Mouse (Mus musculus): Measurements from ENCODE around the gene Erc2.

Gene Erc2

DNA sequence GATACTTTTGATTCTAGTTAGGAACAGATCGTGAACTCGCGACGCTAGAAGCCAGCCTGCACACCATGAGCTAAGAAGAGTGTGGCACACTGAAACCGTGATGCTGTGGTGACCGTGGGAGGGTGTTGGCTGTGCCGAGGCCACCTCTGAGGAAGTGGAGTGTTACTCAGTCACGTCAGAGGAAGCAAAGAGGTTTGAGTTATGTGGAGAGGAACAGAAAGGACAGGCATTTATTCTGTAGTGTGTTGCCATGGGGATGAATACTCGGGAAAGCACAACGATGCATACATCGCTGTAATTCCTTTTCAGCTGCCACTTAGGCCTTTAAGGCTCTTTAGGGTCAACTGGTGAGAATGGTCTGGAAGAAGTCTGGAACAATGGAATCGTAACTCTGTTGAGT is 445.8 kb downstream of the Erc2 start:
- peak; percentile 55 for DNase-seq (ENCODE audit: low spot score)

DNA sequence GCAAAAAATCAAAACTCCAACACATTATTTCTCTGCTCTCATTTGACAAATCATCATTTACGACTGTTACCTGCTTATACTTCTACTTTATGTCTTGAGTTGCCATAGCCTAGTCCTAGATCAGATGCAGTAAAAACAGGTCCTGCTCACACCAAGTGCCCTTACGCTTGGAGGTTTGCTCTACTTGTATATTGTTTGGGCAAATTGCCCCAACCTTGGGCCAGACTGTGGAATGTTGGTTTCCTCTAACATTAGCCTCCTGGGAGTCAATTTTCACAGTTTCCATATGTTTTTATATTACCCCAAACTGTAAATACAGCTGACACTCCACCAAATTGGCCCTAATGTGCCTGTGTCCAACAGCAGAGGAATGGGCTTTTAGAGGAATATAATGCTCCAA is 447.6 kb downstream of the Erc2 start:
- no peak for DNase-seq (ENCODE audit: low spot score)

DNA sequence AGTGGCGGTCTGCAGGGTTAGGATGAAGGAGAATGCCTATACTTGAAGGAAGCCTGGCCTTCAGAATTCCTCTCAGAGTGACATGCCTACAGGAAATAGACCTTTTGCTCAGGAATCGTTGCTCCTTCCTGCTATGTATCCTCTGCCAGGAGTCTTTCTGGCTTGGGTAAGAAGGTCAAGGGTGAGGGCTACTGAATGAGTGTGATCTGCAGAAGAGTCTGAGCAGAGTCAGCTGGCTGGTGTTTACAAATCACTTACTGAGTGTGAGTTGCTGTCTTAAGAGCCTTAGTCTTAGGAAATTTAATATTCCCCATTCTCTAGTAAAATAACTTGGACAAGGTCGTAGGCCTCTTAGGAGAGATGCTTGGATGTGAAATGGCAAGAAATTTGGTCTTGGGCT is 450.3 kb downstream of the Erc2 start:
- no peak for DNase-seq (ENCODE audit: low spot score)

DNA sequence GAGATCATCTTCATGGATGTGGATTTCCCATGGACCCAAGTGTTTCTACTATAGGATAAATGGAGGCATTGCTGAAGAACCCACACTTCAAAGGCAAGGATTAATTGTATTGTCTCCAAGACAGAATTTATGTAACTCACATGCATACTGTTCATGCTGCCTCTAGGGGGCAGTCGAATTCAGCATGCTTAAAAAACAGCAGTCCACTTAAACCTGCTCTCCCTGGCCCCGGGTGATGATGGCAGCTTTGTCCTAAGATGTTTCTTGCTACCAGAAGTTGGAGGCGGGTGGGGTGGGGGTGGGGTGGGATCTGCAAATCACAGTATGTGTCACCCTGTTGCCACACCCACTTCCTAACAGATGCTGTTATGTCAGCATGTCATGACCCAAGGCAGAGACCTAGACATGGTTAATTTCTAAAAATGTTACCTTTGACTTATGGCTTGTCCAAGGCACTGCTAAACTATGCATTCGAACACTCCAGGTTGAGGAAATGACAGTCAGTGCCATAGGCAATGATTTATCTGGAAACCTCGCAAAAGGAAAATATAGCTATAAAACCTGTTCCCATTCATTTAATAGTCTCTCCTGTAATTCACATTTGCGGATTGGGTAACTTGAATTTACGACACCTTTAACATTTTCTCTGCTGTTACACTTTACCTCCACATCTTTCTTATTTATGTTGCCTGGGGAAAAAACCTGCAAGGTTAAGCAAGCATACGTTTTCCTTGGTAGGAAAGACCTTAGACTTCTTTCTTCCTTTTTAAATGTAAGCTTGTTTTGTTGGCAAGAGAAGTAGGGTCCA is 467.6 kb downstream of the Erc2 start:
- DNase-seq (ENCODE audit: low spot score), result peak; percentile 82

DNA sequence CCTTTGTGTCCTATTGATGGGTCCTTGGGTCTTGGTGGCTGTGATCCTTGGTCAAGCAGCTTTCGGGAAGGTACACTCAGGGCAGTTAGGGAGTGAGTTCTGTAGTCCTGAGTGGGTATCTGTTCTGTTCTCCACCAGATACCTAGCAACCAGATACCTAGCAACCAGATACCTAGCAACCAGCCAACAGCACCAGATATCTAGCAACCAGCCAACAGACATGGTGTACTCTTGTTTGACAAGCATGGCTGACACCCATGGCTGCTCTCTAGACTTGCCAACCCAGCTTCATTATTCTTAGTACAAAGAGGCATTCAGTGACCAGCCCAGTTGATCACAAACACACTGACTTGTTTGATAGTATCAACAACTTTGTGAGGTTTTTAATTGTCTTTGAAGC is 469.1 kb downstream of the Erc2 start:
- DNase-seq (ENCODE audit: low spot score), result no peak

DNA sequence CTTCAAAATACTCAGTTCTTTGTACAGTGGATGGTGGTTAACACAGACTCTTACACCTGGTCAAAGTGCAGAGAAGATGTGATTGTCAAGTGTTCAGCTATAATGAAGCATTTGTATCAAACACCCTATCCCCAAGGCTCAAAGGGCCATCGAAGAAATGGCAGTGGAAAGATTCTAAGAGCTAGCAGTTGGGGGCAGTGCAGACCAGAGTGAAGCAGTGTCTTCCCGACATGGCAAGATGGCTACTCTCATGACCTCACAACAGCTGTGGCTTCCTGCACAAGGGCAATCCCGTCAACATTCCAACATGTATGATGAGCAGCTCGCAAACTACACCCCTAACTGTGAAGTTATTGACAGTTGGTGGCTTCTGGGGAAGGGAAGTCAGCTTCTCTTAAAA is 471.0 kb downstream of the Erc2 start:
- DNase-seq (ENCODE audit: low spot score), result peak; percentile 46

DNA sequence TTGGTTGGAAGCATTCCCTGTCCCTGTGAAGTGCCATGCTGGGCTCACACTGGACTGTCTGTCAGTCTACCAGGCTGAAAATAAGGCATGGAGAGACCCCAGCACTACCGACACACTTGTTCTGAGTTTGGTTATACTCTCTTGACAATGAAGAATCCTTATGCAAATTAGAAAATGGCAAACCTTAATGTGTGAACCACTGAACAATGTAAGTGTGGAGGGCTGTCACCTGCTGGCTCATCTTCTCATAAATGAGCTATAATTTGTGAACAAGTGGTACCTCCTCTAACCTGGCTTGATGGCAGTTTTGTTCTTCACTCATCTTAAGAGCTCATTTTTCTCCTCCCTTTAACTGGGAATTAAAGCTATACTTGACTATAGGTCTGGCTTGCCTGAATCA is 471.7 kb downstream of the Erc2 start:
- DNase-seq (ENCODE audit: low spot score), result no peak

DNA sequence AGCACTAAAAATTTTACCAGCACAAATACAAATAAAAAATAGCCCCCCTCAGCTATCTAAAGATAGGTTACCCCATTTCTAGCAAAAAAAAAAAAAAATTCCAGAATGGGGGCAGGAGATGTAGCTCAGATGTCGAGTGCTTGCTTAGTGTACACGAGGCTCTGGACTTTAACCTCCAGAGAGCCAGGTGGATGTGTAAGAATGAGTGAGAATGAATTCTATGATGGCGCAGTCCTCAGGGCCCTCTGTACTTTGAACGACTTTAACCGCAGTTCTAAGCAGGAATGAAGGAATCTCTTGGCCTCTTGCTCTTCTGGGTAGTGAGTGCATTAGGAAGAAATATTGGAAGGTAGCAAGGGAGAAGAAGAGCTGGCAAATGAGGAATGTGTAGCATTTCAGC is 476.9 kb downstream of the Erc2 start:
- DNase-seq (ENCODE audit: low spot score), result no peak

DNA sequence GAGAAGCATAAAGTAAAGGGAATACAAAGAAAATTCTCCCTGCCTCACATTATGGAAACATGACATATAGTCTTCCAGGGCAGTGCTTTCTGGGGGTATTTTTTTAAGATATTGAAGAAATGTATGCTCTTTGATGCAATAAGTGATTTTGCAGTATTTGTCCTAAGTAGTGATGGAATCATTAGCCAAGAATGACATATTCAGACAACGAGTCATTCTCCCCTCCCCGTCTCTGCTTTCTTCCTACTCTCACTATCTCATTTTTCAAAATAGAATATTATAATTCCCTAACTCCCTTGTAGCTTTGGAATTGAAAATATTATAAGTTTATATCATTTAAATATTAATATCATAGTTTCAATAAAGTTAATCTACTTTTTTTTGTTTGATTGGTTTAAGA is 490.9 kb downstream of the Erc2 start:
- no peak for DNase-seq (ENCODE audit: low spot score)

DNA sequence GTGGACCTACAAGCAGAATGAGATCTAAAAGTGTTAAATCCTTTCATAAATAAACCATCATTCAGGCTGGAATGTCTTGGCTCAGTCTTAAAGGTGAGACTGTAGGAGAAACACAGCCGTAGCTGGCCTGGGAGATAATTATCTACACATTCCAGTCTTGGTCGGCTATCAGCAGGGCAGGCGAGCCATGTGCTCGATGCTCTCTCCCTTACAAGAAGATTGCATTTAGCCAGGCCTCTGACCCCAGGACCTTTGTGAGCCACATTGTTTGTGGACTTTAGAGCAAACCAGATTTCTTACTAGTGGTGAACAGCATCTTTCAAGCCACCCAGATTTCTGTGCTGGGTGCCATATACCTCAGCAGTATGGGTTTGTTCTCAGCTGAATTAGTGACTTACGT is 498.6 kb downstream of the Erc2 start:
- peak; percentile 39 for DNase-seq (ENCODE audit: low spot score)

DNA sequence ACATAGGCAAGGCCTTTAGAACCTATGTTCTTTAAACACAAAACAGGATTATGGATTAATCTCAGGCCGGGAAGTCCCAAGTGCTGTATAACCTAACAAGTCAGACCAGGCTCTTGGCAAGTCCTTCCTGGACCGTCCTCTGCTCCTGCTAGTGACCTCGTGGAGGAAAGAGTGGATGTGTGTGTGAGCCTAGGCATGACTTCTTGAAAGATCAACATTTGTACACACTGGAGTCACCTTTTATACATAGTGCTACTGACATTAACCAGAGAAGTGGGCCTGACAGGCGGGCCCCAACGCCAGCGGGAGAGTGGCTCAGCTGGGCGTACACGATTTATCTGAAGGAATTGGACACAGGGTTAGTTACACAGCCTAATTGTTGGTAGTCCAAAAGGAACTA is 504.6 kb downstream of the Erc2 start:
- DNase-seq (ENCODE audit: low spot score), result peak; percentile 14

DNA sequence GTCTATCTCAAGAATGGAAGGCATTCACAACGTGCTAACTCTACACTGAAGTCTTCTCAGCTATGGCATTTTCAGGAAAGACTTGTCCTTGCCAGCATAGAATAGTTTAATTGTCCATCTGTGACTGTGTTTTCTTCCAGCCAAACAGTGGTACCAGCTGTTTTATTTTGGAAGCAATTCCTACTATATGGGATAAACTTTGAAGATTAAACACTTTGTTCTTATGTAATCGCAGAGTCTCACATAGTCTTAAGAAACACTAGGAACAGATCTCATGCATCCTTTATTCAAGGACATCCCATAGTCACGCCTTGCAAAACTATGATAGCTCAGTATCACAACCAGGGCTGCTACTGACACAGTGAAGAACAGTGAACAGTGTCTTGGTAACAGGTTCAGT is 506.8 kb downstream of the Erc2 start:
- DNase-seq (ENCODE audit: low spot score), result no peak

DNA sequence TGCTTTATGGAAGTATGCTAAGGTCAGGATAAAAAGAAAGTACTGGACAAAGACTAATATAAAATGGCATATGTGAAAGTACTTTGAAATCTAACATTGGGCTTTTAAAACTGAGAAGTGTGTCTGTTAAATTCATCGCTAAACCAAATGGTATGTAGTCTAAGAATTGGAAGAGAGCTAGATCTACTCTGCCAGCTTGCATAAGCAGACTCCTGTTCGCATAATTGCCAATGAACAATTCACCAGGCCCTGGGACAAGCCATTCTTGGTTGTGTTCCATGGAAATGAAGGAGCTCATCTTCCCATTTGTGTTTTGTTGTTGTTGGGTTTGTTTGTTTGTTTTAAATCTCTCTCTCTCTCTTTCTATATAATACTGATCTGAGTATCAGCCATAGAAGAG is 521.8 kb downstream of the Erc2 start:
- no peak for DNase-seq (ENCODE audit: low spot score)

DNA sequence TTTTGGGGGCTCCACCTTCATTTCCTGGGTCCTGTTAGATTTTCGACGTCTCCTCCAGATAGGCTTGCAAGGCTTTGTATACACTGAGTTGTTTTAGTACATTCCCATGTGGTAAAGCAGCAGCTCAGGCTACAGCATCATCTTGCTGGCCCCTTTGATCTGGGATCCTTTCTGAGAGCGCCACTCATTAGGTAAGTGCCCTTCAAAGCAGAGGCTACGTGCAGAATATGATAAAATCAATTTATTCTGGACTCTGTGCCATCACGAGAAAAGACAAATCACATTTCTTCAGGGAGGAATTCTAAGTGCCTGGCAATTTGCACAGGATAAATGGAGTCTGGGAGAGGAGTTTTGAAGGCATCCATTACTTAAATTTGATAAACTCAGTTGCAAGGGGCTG is 525.0 kb downstream of the Erc2 start:
- peak; percentile 12 for DNase-seq (ENCODE audit: low spot score)

DNA sequence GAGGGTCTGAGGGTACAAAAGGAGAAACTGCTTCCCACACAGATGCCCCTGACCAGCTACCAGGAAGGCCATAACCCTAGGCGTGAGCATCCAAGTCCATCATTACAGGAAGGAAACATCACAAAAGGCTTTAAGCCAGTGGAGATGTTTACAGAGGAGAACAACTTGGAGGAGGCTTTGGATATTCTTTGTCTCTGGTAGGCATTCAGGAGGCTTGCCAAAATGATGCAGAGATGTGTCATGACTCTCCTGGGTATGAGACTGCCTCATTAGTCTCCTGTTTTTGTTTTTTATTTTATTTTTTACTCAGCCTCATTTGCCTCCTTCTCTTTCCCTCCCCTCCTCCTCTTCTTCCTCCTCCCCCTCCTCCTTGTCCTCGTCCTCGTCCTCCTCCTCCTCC is 528.7 kb downstream of the Erc2 start:
- no peak for DNase-seq (ENCODE audit: low spot score)

DNA sequence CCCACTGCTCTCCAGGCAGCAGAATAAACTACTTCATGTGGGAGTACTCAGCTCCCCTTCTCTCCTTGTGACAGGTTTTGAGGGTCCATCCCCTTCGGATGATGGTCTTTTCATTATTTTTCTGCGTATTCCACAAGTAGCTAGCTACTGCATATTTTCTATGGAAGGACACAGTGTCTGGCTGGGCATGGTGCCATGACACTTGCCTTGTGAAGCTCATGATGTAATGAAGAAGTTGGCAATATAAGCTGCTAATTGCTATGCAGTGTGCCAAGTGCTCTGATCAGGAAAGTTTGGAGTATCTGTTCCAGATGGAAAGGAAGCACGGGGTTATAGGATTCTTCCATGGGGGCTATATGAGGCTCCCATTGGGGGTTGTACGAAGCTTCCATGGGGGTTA is 533.5 kb downstream of the Erc2 start:
- DNase-seq (ENCODE audit: low spot score), result no peak

DNA sequence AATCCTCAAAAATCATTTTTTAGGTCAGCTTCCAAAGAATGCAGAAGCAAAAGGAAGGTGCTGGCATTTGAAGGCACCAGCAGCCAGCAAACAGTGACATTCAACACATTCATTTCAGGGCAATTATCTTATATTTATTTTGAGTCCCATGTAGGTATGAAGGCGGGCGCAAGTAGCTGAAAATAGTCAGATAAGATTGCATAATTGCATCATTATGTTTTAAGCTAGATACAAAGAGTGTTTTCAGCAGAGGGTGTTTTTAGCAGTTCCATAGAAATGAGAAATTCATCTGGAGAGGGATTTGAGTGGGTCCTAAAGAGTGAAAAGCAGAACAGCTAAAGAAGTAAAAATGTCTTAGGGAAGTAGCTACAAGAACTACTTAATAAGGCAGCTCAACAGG is 538.6 kb downstream of the Erc2 start:
- DNase-seq (ENCODE audit: low spot score), result no peak

DNA sequence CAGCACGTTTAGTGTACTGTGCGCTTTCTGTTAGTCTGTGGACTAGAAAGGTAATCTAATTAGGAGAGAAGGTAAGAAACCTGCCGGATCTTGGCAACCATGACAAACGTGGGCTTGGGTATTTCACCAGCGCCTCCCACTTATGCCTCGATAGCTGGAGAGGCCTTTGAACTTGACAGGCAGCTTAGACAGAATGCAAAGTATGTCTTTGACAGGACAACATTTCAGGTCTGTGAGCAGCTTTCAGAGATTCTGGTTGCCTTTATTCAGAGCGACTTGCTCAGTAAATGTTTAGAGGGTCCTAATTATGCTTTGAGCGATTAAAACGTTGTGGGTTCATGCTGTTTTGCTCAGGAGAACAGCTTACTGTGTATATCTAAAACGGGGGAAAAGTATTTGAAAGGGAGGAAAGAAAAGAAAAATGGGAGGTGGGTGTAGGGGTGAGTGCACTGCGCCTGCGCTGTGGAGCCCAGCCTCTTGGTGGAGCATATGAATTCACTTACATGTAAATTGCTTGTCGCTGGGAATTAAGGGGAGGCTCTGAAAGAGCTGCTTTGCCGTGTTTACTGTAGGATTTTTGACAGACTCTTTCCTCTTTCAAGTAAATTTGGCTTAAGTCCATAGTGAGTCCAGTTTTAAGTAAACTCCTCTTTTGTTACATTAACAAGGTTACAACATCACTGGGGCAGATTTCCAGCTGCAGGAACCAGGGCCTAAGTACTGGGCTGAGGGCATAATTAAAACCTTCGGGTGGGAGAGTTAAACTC is 542.6 kb downstream of the Erc2 start:
- peak; percentile 63 for DNase-seq (ENCODE audit: low spot score)

DNA sequence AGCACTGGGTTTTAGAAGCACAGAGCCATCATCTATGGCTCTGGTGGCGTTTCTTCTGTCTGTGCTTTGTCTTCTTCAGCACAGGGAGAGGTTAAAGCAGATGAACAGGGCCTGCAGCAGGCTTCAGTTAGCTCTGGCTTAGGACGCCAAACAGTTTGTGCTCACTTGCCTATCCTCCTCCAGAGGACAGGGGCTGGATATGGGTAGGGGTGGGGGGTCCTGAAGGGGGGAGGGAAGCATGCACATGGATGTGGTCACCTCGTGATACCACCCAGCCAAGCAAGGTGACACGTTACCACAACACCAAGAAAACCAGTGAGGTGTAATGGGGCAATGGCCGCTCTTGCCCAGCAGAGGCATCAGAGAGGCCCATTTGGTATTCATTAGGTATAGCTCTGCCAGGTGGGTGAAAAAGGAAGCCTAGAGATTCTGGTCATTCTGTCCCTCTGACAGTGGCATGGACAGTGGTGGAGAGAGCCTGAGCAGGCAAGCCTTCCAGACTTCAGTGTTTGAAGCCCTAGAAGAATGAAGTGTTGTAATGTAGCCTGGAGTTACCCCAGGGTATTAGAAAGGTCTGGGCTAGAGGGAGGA is 543.5 kb downstream of the Erc2 start:
- peak; percentile 44 for DNase-seq (ENCODE audit: low spot score)

DNA sequence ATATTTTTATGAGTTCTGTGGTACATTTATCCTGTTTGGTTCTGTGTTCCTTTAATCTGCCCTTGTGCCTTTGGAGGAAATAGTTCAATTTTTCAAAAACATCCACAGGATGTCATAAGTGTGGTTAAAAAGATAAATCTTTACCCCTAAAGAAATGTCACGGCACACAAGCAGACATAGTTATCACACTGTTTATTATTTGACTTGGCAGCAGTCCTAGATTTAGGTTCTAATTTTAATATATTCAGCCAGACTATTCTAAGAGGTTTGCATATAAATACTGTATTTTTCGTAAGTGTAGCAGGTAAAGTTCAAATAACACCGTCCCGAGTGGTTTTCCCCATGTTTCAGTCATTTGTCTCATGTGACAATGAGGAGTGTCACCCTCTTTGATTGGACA is 548.5 kb downstream of the Erc2 start:
- no peak for DNase-seq (ENCODE audit: low spot score)

DNA sequence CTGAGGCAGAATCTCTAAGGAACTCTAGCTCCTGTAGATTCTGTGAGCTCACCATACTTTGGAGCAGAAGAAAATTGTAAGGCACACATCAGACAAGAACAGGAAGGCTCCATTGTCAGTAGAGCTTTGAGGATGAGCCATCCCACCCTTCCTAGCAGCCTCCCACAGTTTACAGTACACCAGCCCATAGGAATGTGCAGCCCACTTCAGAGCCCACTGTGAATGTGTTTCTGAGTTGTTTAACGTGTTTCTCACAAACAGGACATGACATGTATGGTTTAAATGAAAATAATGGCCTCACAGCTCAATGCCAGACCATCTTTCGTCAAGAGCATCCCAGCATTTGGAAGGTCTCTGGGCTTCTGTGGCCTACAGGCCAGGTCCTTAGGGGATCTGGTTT is 549.1 kb downstream of the Erc2 start:
- DNase-seq (ENCODE audit: low spot score), result no peak

DNA sequence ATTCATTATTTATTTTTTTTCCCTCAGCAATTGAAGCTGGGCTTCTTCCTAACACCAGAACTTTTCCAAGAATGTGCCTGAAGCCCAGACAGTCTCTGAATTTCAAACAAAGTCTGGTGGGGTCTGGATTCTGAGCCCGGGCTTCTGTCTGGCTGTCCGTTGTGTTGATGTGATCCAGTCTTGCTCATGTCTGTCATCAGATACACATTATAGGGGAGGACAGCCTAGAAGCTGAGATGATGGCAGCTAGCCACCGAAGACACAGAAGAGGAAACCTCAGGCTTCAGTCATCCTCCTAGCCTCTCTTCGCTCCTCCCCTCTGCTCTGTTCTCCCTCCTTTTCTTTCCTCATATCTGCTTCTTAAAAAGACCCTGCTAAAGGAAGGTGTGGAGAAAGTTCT is 551.5 kb downstream of the Erc2 start:
- DNase-seq (ENCODE audit: low spot score), result no peak

DNA sequence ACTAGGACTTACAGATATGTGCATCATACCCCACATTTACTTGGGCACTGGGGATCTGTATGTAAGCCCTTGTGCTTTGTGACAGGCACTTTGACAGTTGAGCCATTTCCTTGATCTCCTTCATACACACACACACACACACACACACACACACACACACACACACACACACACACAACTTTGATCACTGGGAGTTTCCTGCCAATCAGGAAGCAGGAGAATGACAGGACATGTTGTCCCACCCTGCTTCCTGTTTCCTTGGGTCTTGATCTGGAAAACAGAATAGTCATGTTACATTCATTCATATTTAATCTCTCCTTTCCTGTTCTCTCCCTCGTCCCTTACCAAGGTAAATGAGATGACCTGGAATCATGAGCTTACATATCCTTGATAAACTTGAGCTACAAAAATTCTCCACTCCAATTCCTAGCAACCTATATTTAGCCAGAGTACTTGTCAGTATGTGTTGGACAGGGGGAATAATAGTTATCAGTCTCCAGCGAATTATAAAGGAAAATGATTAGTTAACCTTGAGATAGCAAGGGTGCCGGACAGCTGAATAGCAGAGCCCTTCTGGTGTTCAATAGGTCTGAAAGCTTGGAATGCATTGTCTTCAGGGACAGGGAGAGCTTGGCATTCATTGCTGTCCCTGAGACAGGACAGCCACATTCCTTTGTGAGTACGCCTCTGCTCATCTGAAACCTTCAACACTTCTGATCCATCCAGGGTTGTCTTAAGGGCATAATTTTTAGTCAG is 559.0 kb downstream of the Erc2 start:
- peak; percentile 31 for DNase-seq (ENCODE audit: low spot score)

Measured in embryo, embryonic 10.5 days (tissue).